Comparison of ENCODE assay signal across 8 mouse cellular contexts in the genomic region with DNA sequence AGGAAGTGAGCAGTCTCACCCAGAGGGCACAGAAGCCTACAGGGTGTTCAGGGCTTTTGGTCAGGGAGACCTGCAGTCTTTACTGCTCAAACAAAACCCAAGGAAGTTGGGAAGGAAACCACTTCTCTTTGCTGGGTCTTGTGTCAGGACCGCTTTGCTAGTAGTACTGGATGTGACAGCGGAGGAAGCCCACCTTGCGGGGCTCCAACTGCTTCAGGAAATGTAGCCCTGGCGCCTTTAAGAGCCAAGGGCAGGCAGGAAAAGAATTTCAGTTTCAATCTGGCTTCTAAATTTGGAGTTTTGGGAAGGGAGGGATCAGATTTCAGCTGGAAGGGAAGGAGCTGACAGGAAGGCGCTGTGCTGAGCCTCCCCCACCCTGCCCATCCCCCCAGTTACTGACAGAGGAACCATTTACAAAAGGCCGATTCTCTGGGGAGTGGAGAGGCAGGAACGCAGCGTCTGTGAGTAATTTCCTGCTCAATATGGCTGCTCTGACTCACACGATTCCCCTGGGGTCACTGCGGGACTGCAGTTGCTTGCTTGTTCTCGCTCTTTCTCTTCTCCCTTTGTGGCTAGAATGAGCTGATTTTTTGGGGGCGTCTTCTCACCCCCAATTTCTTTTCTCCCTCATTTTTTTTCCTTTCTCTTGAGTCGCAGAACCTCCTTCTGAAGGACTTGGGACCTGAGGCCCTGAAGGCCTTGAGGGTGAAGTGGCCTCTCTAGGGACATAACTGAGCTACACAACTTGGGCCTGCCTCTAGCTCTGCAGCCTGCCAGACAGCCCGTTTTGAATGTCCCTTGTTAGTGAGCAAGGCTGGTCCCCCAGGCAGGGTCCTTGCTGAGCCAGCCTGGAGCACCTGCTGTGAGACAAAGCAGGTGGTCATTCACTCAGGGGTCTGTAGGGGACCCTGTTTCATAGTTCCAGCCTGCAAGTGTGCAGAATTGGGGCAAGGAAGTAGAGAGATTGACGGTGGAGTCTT. TPM values are rescaled to one million over a fixed set of nuclear protein-coding genes. Genes with fewer than 3 reads are reported as not detected.
A peak's percentile ranks its signal among the peaks of the same experiment; 100 is the strongest.
DNase-seq lines count a peak whose midpoint lies in the region; ATAC-seq lines count a peak whose summit lies in the region.

No protein-coding gene starts in this region.

- no peaks in the 10 kb centered on the region for H3K9me3 ChIP-seq in hindbrain, embryonic 12.5 days (replicated peaks)

- H3K36me3 ChIP-seq in hindbrain, embryonic 12.5 days, result peaks cover 47% of the 10 kb centered on the region

- peak overlapping the region; percentile 99 for H3K27ac ChIP-seq in hindbrain, embryonic 12.5 days

- peak; percentile 98 for DNase-seq in MN1 (ENCODE audit: low spot score)
- DNase-seq in cerebellum, adult 9-10 months, result peak; percentile 64
- peak; percentile 44 to 62 for DNase-seq in frontal cortex, postnatal 14 days (ENCODE audit: low spot score in 2 of 2)
- DNase-seq in layer of hippocampus, postnatal 25 days (ENCODE audit: extremely low spot score in 1 of 2, low spot score in 1 of 2), result peak; percentile 47 to 52
- peak; percentile 90 for DNase-seq in lung, postnatal 10 days
- DNase-seq in retina, embryonic 14.5 days (ENCODE audit: low spot score), result peak; percentile 85
- peak; percentile 53 for DNase-seq in thymus, postnatal 4 days

- H3K4me3 ChIP-seq in hindbrain, embryonic 12.5 days, result no peak overlapping the region; the same call in 1 of the 2 replicates

- peak overlapping the region; percentile 57 for H3K9ac ChIP-seq in hindbrain, embryonic 12.5 days

- no peaks in the 10 kb centered on the region for H3K27me3 ChIP-seq in hindbrain, embryonic 12.5 days

- H3K4me1 ChIP-seq in hindbrain, embryonic 12.5 days, result peaks cover 61% of the 10 kb centered on the region

- H3K4me2 ChIP-seq in hindbrain, embryonic 12.5 days (replicated peaks), result peak overlapping the region; percentile 43

- peak; percentile 81 for ATAC-seq in hindbrain, embryonic 12.5 days (ENCODE audit: low FRiP score)

- 4% methylated on average over 15 of the region's 15 CpGs for WGBS in hindbrain, embryonic 12.5 days

RNA-seq across cellular contexts. Expression of a gene that starts 26.0 kb away (rescaled TPM):
- polyA plus RNA-seq in hindbrain, embryonic 12.5 days (2016; fragmentation: Nextera tagmentation; extraction: Ambion mirVana), result 133 and 134 TPM in 2 replicates
- 100 to 1,000 TPM; 163 to 169 TPM for total RNA-seq in layer of hippocampus, postnatal 25 days (2021)

RNA-seq across cellular contexts. Expression of a gene that starts 26.2 kb away (rescaled TPM):
- 23.9 and 26.8 TPM in 2 replicates for polyA plus RNA-seq in hindbrain, embryonic 12.5 days (2016; fragmentation: Nextera tagmentation; extraction: Ambion mirVana)
- 10 to 100 TPM; 49.6 to 51.1 TPM for total RNA-seq in layer of hippocampus, postnatal 25 days (2021)

RNA-seq across cellular contexts. Expression of a gene that starts 32.2 kb away (rescaled TPM):
- polyA plus RNA-seq in hindbrain, embryonic 12.5 days (2016; fragmentation: Nextera tagmentation; extraction: Ambion mirVana), result 4.7 and 4.8 TPM in 2 replicates
- 10 to 100 TPM; 12.8 to 13.1 TPM for total RNA-seq in layer of hippocampus, postnatal 25 days (2021)

RNA-seq across cellular contexts. Expression of a gene that starts 49.8 kb away (rescaled TPM):
- 46.9 and 50.2 TPM in 2 replicates for polyA plus RNA-seq in hindbrain, embryonic 12.5 days (2016; fragmentation: Nextera tagmentation; extraction: Ambion mirVana)
- 10 to 100 TPM; 25.1 to 27.5 TPM for total RNA-seq in layer of hippocampus, postnatal 25 days (2021)
